Mouse (Mus musculus) central nervous system, embryonic 11.5 days (tissue): ENCODE data around the gene Upk3bl. TPM values are rescaled to one million over a fixed set of nuclear protein-coding genes. Genes with fewer than 3 reads are reported as not detected.

ENCODE experiments used
- polyA plus RNA-seq: library from polyadenylated mRNA; depleted of rRNA; stranded (reverse); fragments of >200 nt; gene quantifications from 2 replicates; pipeline ENCODE4 v1.2.3, GENCODE M21; 2012; rRNA removed

The Upk3bl gene
- 0.40 and 1.4 TPM in 2 replicates for polyA plus RNA-seq

DNA sequence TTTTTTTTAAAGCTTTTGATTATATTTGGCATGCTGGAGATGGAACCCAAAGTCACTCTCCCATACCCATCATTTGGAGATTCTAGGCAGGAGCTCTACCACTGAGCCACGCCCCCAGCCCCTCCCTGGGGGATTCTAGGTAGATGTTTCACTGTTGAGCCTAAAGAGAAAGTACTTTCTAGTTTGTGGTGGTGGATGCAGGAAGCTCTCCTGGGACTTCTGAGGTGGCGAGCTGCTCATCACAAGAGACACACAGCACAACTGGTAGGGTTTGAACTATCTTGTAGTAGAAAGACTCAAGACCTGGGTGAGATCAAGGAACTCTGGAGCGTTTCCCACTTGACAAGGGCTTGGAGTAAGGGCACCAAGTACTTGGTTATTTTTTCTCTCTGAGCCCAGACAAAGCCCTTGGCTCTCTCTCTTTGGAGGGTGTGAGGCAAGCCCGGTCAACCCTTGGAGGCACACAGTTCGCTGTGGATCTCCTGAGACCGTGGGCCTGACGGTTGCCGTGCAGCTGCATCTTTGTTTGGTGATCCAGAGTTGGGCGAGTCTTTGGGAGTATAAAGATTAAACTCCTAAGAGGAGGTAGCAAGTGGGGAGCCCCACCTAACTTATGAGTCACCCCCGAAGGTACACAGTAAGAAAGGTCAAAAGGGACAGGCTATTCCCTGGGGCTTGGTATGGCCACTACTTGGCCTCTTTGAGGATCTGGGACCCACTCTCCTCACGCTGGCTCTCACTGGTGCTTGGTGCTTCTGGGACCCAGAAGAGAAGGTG is at the start of gene Upk3bl:
Upk3bl (plus strand) TSS at position 192 of the 777 bp plus-strand sequence.

DNA sequence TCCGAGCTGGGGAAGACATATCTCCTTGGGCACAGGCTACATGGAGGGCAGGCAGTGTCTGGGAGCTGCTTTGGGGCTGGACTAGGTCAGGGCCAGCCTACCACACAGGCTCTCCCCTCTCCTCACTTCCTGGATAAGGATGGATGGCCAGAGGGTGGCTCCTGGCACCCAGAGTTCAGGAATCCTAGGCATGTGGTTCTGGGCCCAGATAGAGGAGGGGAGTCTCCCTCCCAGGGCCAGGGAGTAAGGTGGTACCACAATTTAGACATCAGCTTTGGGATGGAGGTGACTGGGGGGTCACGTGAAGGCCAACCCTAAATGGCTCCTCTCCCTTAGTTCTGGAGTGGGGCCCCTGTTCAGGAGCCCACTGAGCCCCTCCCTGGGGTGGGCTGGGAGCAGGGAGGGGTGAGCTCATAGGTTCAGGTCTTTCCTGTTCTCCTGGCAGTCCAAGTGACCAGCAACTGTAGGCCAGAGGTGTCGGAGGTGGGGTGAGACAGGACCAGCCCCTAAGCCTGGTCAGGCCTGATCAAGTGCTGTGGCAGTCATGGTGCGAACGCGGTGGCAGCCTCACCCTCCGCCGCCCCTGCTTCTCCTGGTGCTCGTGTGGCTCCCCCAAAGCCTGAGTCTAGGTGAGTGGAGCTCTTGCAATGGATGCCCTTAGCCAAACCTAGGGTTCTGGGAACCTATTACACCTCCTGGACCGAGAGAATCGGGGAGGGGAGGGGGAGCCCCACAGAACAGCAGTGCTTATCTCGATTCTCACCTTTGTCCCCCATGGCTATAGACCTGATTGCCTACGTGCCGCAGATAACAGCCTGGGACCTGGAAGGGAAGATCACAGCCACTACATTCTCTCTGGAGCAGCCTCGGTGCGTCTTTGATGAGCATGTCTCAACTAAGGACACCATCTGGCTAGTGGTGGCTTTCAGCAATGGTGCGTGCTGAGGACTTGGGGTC is 15.8 kb upstream of the Upk3bl start, which contains the start of gene Upk3b:
Upk3b (plus strand) TSS at position 239 of the 957 bp plus-strand sequence.

DNA sequence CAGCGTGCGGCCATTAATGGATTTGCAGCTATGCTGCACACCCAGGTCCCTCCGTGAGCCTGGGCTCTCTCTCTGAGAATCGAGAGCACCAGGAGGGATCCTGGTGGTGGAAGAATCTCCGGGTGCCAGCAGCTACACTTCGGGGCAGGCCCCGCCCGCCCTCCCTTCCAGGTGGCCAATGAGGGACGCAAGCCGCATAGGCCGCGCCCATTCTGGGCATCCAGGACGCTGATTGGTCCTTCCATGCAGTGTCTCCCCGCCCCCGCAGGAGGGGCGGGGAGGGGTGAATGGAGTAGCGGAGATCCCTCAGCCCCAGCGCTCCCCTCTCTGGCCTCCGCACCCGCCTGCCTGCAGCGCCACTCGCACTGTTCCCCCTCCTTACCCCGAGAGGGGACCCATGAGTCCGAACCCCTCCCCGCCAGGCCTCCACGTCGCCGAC is 29.4 kb downstream of the Upk3bl start, which contains the start of gene Rasa4:
Rasa4 (plus strand) TSS at position 248 of the 439 bp plus-strand sequence.

Other genes with a start within 250 kb of the Upk3bl start
- 25.2 and 42.1 TPM in 2 replicates for gene Srrm3, start 247.6 kb upstream of the Upk3bl start, polyA plus RNA-seq
- 17.4 and 33.9 TPM in 2 replicates for gene Hspb1, start 166.6 kb upstream of the Upk3bl start, polyA plus RNA-seq
- gene Ywhag, start 119.9 kb upstream of the Upk3bl start, polyA plus RNA-seq = 154 and 188 TPM in 2 replicates
- gene Ssc4d, start 80.0 kb upstream of the Upk3bl start, polyA plus RNA-seq = 1.3 and 4.9 TPM in 2 replicates
- 0.09 and 0.10 TPM in 2 replicates for gene Zp3, start 74.4 kb upstream of the Upk3bl start, polyA plus RNA-seq
- gene Dtx2, start 59.7 kb upstream of the Upk3bl start, polyA plus RNA-seq = 17.9 and 23.2 TPM in 2 replicates
- 1.2 and 5.9 TPM in 2 replicates for gene Upk3b, start 16.0 kb upstream of the Upk3bl start, polyA plus RNA-seq
- gene Rasa4, start 29.4 kb downstream of the Upk3bl start, polyA plus RNA-seq = 9.6 and 11.6 TPM in 2 replicates
- gene Polr2j, start 62.1 kb downstream of the Upk3bl start, polyA plus RNA-seq = 60.6 and 156 TPM in 2 replicates
- 57.3 and 57.6 TPM in 2 replicates for gene Lrwd1, start 81.6 kb downstream of the Upk3bl start, polyA plus RNA-seq
- 18.0 and 18.6 TPM in 2 replicates for gene Alkbh4, start 81.7 kb downstream of the Upk3bl start, polyA plus RNA-seq
- gene Orai2, start 116.2 kb downstream of the Upk3bl start, polyA plus RNA-seq = 11.4 and 12.2 TPM in 2 replicates
- 55.9 and 83.2 TPM in 2 replicates for gene Prkrip1, start 144.5 kb downstream of the Upk3bl start, polyA plus RNA-seq
- gene Sh2b2, start 192.1 kb downstream of the Upk3bl start, polyA plus RNA-seq = 16.6 and 22.4 TPM in 2 replicates